Mouse (Mus musculus) lung, embryonic 14.5 days (tissue): ENCODE data around the gene Dnah12. TPM values are rescaled to one million over a fixed set of nuclear protein-coding genes. Genes with fewer than 3 reads are reported as not detected.
"Not testable (repeated sequence)": the region's sequence is repeated elsewhere in the genome, so short reads cannot be mapped to it uniquely, and the experiment has no call there.

Experiments used
- ATAC-seq: fragments of 200-750 bp; cut with Nextera tagmentation; 2 replicates; pipeline ENCODE4 v1.8.0; 2017; ENCODE audit warnings: mild to moderate bottlenecking, moderate TSS enrichment, moderate library complexity; ENCODE audit not compliant: insufficient read depth
- DNase-seq: peaks from one replicate; pipeline ENCODE4 v3.0.0-alpha.2; 2015
- H3K27ac ChIP-seq: fragments of 300-500 bp; sonication (generic); 2 replicates; pipeline ENCODE4 v1.5.1; 2014; ENCODE audit warnings: low read depth, mild to moderate bottlenecking, moderate library complexity
- H3K27me3 ChIP-seq: fragments of 300-500 bp; sonication (generic); 2 replicates; pipeline ENCODE4 v1.6.1; 2014; ENCODE audit warnings: low read length, control low read depth; ENCODE audit not compliant: insufficient read depth
- H3K36me3 ChIP-seq: fragments of 300-500 bp; sonication (generic); 2 replicates; pipeline ENCODE4 v1.6.1; 2014; ENCODE audit warnings: control low read depth; ENCODE audit not compliant: insufficient read depth
- H3K4me1 ChIP-seq: fragments of 300-500 bp; sonication (generic); 2 replicates; pipeline ENCODE4 v1.6.1; 2014; ENCODE audit warnings: antibody characterized with exemption, control low read depth; ENCODE audit not compliant: insufficient read depth
- H3K4me2 ChIP-seq: fragments of 300-500 bp; sonication (generic); 2 replicates; pipeline ENCODE4 v1.6.1; 2014; ENCODE audit warnings: mild to moderate bottlenecking
- H3K4me3 ChIP-seq: fragments of 300-500 bp; sonication (generic); 2 replicates; pipeline ENCODE4 v1.5.1; 2014; ENCODE audit warnings: low read depth, low read length
- H3K9ac ChIP-seq: fragments of 300-500 bp; sonication (generic); 2 replicates; pipeline ENCODE4 v1.6.1; 2014
- H3K9me3 ChIP-seq: fragments of 300-500 bp; sonication (generic); 2 replicates; pipeline ENCODE4 v1.6.1; 2016; ENCODE audit warnings: low read depth, low read length, control low read depth
- CTCF ChIP-seq: IDR thresholded peaks from 2 replicates; pipeline ENCODE4 v1.5.1; 2016; ENCODE audit warnings: antibody characterized with exemption, low read depth
- WGBS: fragments of 180-500 bp; shearing (Covaris S2); extraction: QIAGEN DNeasy Blood & Tissue Kit; methylation state at CpG from one replicate; pipeline ENCODE4 v1.1.7; 2014; 5-methylcytosine and 5-hydroxymethylcytosine counted together
- polyA plus RNA-seq: library from polyadenylated mRNA; unstranded; fragments of >200 nt; fragmentation: Nextera tagmentation; extraction: Ambion mirVana; gene quantifications from 2 replicates; pipeline ENCODE4 v1.2.1, GENCODE M21; 2014

The Dnah12 gene
- polyA plus RNA-seq, 1 experiment from 2014 or later: 0.11 TPM

- Histone ChIP-seq H3K27ac (no peak overlapping the region), H3K4me3 (no peak overlapping the region), H3K36me3 (peaks cover 44% of the 10 kb centered on the region), H3K9me3 (no peaks in the 10 kb centered on the region), H3K4me2 (no peak overlapping the region), H3K27me3 (no peaks in the 10 kb centered on the region), H3K9ac (no peak overlapping the region), H3K4me1 (peaks cover 4% of the 10 kb centered on the region)
- WGBS: 83% methylated on average over 2 of the region's 2 CpGs
- ATAC-seq: no peak
- no peak for TF ChIP-seq CTCF
- no peak for DNase-seq
These were observed 29.2 kb upstream of the Dnah12 start for GRCm38 (mm10) chr14:26663851-26664250.

GRCm38 (mm10) chr14:26667991-26668370 lies 25.1 kb upstream of the Dnah12 start:
- no peaks in the 10 kb centered on the region for H3K27me3 ChIP-seq

GRCm38 (mm10) chr14:26668371-26669291 lies 24.4 kb upstream of the Dnah12 start:
- H3K36me3 ChIP-seq: peaks cover 24% of the 10 kb centered on the region
- no peak for TF ChIP-seq CTCF
- H3K27me3 ChIP-seq: no peaks in the 10 kb centered on the region
- peak; percentile 56 for ATAC-seq
- H3K9me3 ChIP-seq: no peaks in the 10 kb centered on the region
- under 1% methylated on average over 73 of the region's 73 CpGs for WGBS
- H3K27ac ChIP-seq: peak overlapping the region; percentile 87
- peak overlapping the region; percentile 93 for H3K4me3 ChIP-seq
- peaks cover 9% of the 10 kb centered on the region for H3K4me1 ChIP-seq
- peak overlapping the region; percentile 96 for H3K4me2 ChIP-seq
- H3K9ac ChIP-seq: peak overlapping the region; percentile 77
- DNase-seq: peak; percentile 48

More at GRCm38 (mm10) chr14:26667991-26668370, 25.1 kb upstream of the Dnah12 start:
- Histone ChIP-seq H3K4me2 (peak overlapping the region; percentile 96), H3K9me3 (no peaks in the 10 kb centered on the region), H3K4me1 (peaks cover 9% of the 10 kb centered on the region), H3K9ac (peak overlapping the region; percentile 77), H3K36me3 (peaks cover 28% of the 10 kb centered on the region), H3K4me3 (peak overlapping the region; percentile 93), H3K27ac (peak overlapping the region; percentile 87; the same call in 1 of the 2 replicates)
- TF ChIP-seq CTCF: no peak
- ATAC-seq: no peak
- WGBS: 12% methylated on average over 6 of the region's 6 CpGs
- DNase-seq: no peak

- H3K27ac ChIP-seq: peak within 1 kb of the TSS; percentile 87
- under 1% methylated on average over 70 of the region's 70 CpGs for WGBS
- ATAC-seq: peak; percentile 91
- peaks cover 9% of the 10 kb centered on the region for H3K4me1 ChIP-seq
- H3K4me3 ChIP-seq: peak within 1 kb of the TSS; percentile 93
- H3K9me3 ChIP-seq: no peaks in the 10 kb centered on the region
- no peak for TF ChIP-seq CTCF
- peak within 1 kb of the TSS; percentile 96 for H3K4me2 ChIP-seq
- DNase-seq: peak; percentile 94
- H3K9ac ChIP-seq: peak within 1 kb of the TSS; percentile 77
- peaks cover 19% of the 10 kb centered on the region for H3K36me3 ChIP-seq
- no peaks in the 10 kb centered on the region for H3K27me3 ChIP-seq
These were observed 23.6 kb upstream of the Dnah12 start, which contains the start of gene Pde12 for GRCm38 (mm10) chr14:26669292-26670073. TSS of gene Pde12 (minus strand) at chr14:26669883.

- H3K27me3 ChIP-seq: no peaks in the 10 kb centered on the region
- peaks cover 6% of the 10 kb centered on the region; the same call in 1 of the 2 replicates for H3K36me3 ChIP-seq
- TF ChIP-seq CTCF: no peak
- peaks cover 9% of the 10 kb centered on the region for H3K4me1 ChIP-seq
- peak overlapping the region; percentile 96; the same call in 1 of the 2 replicates for H3K4me2 ChIP-seq
- no peak overlapping the region for H3K4me3 ChIP-seq
- ATAC-seq (no peak), DNase-seq (no peak)
- no peak overlapping the region for H3K9ac ChIP-seq
- no peaks in the 10 kb centered on the region for H3K9me3 ChIP-seq
- H3K27ac ChIP-seq: no peak overlapping the region
These were observed 22.1 kb upstream of the Dnah12 start for GRCm38 (mm10) chr14:26670964-26671363.

GRCm38 (mm10) chr14:26671870-26672615 lies 21.0 kb upstream of the Dnah12 start:
- not testable (repeated sequence) for H3K36me3 ChIP-seq, H3K9ac ChIP-seq, DNase-seq, H3K4me3 ChIP-seq, H3K4me1 ChIP-seq, H3K27me3 ChIP-seq, ATAC-seq, H3K27ac ChIP-seq, H3K4me2 ChIP-seq, H3K9me3 ChIP-seq
- 54% methylated on average over 17 of the region's 17 CpGs for WGBS

GRCm38 (mm10) chr14:26674476-26675169 lies 18.5 kb upstream of the Dnah12 start:
- not testable (repeated sequence) for H3K4me2 ChIP-seq, H3K36me3 ChIP-seq, ATAC-seq, H3K4me3 ChIP-seq, H3K9ac ChIP-seq, H3K9me3 ChIP-seq, DNase-seq, H3K4me1 ChIP-seq, H3K27ac ChIP-seq, H3K27me3 ChIP-seq
- WGBS: 60% methylated on average over 2 of the region's 2 CpGs
